Mouse (Mus musculus): ENCODE measurements around the gene Rad51ap1. TPM values are rescaled to one million over a fixed set of nuclear protein-coding genes. Genes with fewer than 3 reads are reported as not detected.

Gene Rad51ap1
- total RNA-seq, 2 experiments from 2014 or later, result 42.5 to 170 TPM

Other genes with a start within 250 kb of the Rad51ap1 start
- not detected in 2 replicates for gene Kcna6, start 198.9 kb downstream of the Rad51ap1 start, total RNA-seq (2015)
- not detected in 2 replicates for gene Kcna6, start 198.9 kb downstream of the Rad51ap1 start, total RNA-seq (2017)
- 72.1 and 74.0 TPM in 2 replicates for gene Ndufa9, start 90.5 kb downstream of the Rad51ap1 start, total RNA-seq (2015)
- 115 and 137 TPM in 2 replicates for gene Ndufa9, start 90.5 kb downstream of the Rad51ap1 start, total RNA-seq (2017)
- not detected in 2 replicates for gene Akap3, start 86.5 kb downstream of the Rad51ap1 start, total RNA-seq (2015)
- gene Akap3, start 86.5 kb downstream of the Rad51ap1 start, total RNA-seq (2017), result not detected in 2 replicates
- gene Dyrk4, start 17.7 kb downstream of the Rad51ap1 start, total RNA-seq (2015), result 0.14 TPM in 1 of 2 replicates, not detected in the other
- 0.59 TPM in 1 of 2 replicates, not detected in the other for gene Dyrk4, start 17.7 kb downstream of the Rad51ap1 start, total RNA-seq (2017)
- gene D6Wsu163e, start 375 bp upstream of the Rad51ap1 start, total RNA-seq (2015), result 48.4 and 53.0 TPM in 2 replicates
- 43.6 and 49.8 TPM in 2 replicates for gene D6Wsu163e, start 375 bp upstream of the Rad51ap1 start, total RNA-seq (2017)
- not detected in 2 replicates for gene Fgf6, start 76.0 kb upstream of the Rad51ap1 start, total RNA-seq (2015)
- gene Fgf6, start 76.0 kb upstream of the Rad51ap1 start, total RNA-seq (2017), result not detected in 2 replicates
- gene Fgf23, start 133.3 kb upstream of the Rad51ap1 start, total RNA-seq (2015), result not detected in 2 replicates
- gene Fgf23, start 133.3 kb upstream of the Rad51ap1 start, total RNA-seq (2017), result not detected in 2 replicates
- gene Tigar, start 170.0 kb upstream of the Rad51ap1 start, total RNA-seq (2015), result 4.0 and 4.7 TPM in 2 replicates
- gene Tigar, start 170.0 kb upstream of the Rad51ap1 start, total RNA-seq (2017), result 4.7 and 5.0 TPM in 2 replicates
- 7.9 and 19.1 TPM in 2 replicates for gene Ccnd2, start 212.6 kb upstream of the Rad51ap1 start, total RNA-seq (2015)
- 3.6 and 5.4 TPM in 2 replicates for gene Ccnd2, start 212.6 kb upstream of the Rad51ap1 start, total RNA-seq (2017)